Mouse (Mus musculus) olfactory bulb, adult 2 months (tissue): Measurements from ENCODE around the gene Grk3.

ENCODE experiments used
- CTCF ChIP-seq: fragments of 200-500 bp; IDR thresholded peaks from 2 replicates; pipeline ENCODE4 v1.5.1; 2012; ENCODE audit warnings: low read depth, mild to moderate bottlenecking, low read length, moderate library complexity; ENCODE audit not compliant: insufficient read depth
- POLR2A ChIP-seq: fragments of 200-500 bp; IDR thresholded peaks from 2 replicates; pipeline ENCODE4 v1.6.1; 2012; ENCODE audit warnings: mild to moderate bottlenecking, low read depth, low read length, moderate library complexity; ENCODE audit not compliant: insufficient read depth

- TF ChIP-seq CTCF (no peak), POLR2A (no peak)
Observed at GRCm38 (mm10) chr5:112956368-112956767, 59.2 kb downstream of the Grk3 start.
